Mouse (Mus musculus) cerebellum, adult 11 months (tissue): ENCODE results near the gene Sec24b.

Experiments used
- DNase-seq: peaks from one replicate; pipeline ENCODE4 v3.0.0; 2022

Gene Sec24b

GRCm38 (mm10) chr3:130061281-130061680 lies at the start of gene Sec24b:
Gene Sec24b, minus strand, starts transcription at chr3:130061553.
- DNase-seq, result peak; percentile 32

GRCm38 (mm10) chr3:130104471-130104870 lies 43.1 kb upstream of the Sec24b start:
- DNase-seq, result no peak

GRCm38 (mm10) chr3:130103486-130103885 lies 42.1 kb upstream of the Sec24b start:
- no peak for DNase-seq

- no peak for DNase-seq
Observed at GRCm38 (mm10) chr3:130095160-130095781, 33.9 kb upstream of the Sec24b start.

- DNase-seq, result no peak
Observed at GRCm38 (mm10) chr3:130094125-130094704, 32.9 kb upstream of the Sec24b start.

- DNase-seq, result no peak
Observed at GRCm38 (mm10) chr3:130090460-130090859, 29.1 kb upstream of the Sec24b start.

GRCm38 (mm10) chr3:130088654-130089053 lies 27.3 kb upstream of the Sec24b start:
- no peak for DNase-seq

GRCm38 (mm10) chr3:130087466-130087865 lies 26.1 kb upstream of the Sec24b start:
- DNase-seq, result no peak

GRCm38 (mm10) chr3:130086372-130087080 lies 25.2 kb upstream of the Sec24b start:
- DNase-seq, result no peak

- DNase-seq, result no peak
Observed at GRCm38 (mm10) chr3:130083312-130083711, 22.0 kb upstream of the Sec24b start.

- DNase-seq, result no peak
Observed at GRCm38 (mm10) chr3:130080666-130081065, 19.3 kb upstream of the Sec24b start.

GRCm38 (mm10) chr3:130079794-130080193 lies 18.4 kb upstream of the Sec24b start:
- DNase-seq, result peak; percentile 31

- DNase-seq, result no peak
Observed at GRCm38 (mm10) chr3:130077291-130077690, 15.9 kb upstream of the Sec24b start.

GRCm38 (mm10) chr3:130075746-130076145 lies 14.4 kb upstream of the Sec24b start:
- no peak for DNase-seq

GRCm38 (mm10) chr3:130073085-130073484 lies 11.7 kb upstream of the Sec24b start:
- no peak for DNase-seq

GRCm38 (mm10) chr3:130071918-130072317 lies 10.6 kb upstream of the Sec24b start:
- no peak for DNase-seq

- DNase-seq, result peak; percentile 79
Observed at GRCm38 (mm10) chr3:130060396-130061029, 840 bp downstream of the Sec24b start.

- DNase-seq, result peak; percentile 12
Observed at GRCm38 (mm10) chr3:130059805-130060395, 1.5 kb downstream of the Sec24b start.

- no peak for DNase-seq
Observed at GRCm38 (mm10) chr3:130058488-130058887, 2.9 kb downstream of the Sec24b start.

- DNase-seq, result no peak
Observed at GRCm38 (mm10) chr3:130057569-130058345, 3.6 kb downstream of the Sec24b start.

- no peak for DNase-seq
Observed at GRCm38 (mm10) chr3:130055416-130056385, 5.7 kb downstream of the Sec24b start.
